Mouse (Mus musculus) midbrain, embryonic 10.5 days (tissue): ENCODE data around the gene Gpr18. TPM values are rescaled to one million over a fixed set of nuclear protein-coding genes. Genes with fewer than 3 reads are reported as not detected.

Source experiments
- DNase-seq: peaks from one replicate; pipeline ENCODE4 v3.0.0-alpha.2; 2017; ENCODE audit warnings: low spot score
- H3K27ac ChIP-seq: fragments of 300-500 bp; sonication (generic); replicated peaks from 2 replicates; pipeline ENCODE4 v1.5.1; 2016; ENCODE audit warnings: mild to moderate bottlenecking
- H3K27me3 ChIP-seq: fragments of 300-500 bp; sonication (generic); 2 replicates; pipeline ENCODE4 v1.6.1; 2016; ENCODE audit warnings: low read depth, mild to moderate bottlenecking; ENCODE audit not compliant: poor library complexity, severe bottlenecking
- H3K36me3 ChIP-seq: fragments of 300-500 bp; sonication (generic); 2 replicates; pipeline ENCODE4 v1.6.1; 2016; ENCODE audit warnings: mild to moderate bottlenecking, moderate library complexity
- H3K4me1 ChIP-seq: fragments of 300-500 bp; sonication (generic); 2 replicates; pipeline ENCODE4 v1.6.1; 2016
- H3K4me3 ChIP-seq: fragments of 300-500 bp; sonication (generic); 2 replicates; pipeline ENCODE4 v1.5.1; 2016; ENCODE audit warnings: mild to moderate bottlenecking, moderate library complexity
- H3K9me3 ChIP-seq: fragments of 300-500 bp; sonication (generic); replicated peaks from 2 replicates; pipeline ENCODE4 v1.6.1; 2016; ENCODE audit warnings: mild to moderate bottlenecking
- WGBS: fragments of 180-500 bp; shearing (Covaris S2); methylation state at CpG from one replicate; pipeline ENCODE4 v1.1.7; 2016; 5-methylcytosine and 5-hydroxymethylcytosine counted together
- polyA plus RNA-seq: library from polyadenylated mRNA; unstranded; fragments of >200 nt; fragmentation: Nextera tagmentation; extraction: Ambion mirVana; gene quantifications from 2 replicates; pipeline ENCODE4 v1.2.1, GENCODE M21; 2016

Gene Gpr18
- polyA plus RNA-seq, 1 experiment from 2014 or later, result 0.07 TPM

DNA sequence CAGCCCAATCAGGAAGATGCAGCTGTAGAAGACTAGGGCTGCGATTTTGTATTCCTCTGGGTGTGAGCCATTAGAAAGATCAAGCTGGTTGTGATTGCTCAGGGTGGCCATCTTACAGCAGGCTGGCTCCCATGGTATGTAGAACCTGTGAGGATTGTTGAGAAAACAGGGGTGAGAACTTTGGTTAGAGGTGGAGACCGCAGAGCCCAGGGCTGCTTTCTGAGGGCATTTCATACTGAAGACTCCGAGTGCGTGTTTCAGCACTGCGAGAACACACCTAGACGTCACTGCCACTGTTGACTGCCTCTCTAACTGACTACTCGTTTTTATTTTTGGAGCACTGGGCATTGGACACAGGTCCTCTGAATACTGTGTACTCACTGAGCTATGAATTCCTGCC, 3.1 kb downstream of the Gpr18 start:
- Histone ChIP-seq H3K36me3 (peaks cover 74% of the 10 kb centered on the region), H3K27ac (no peak overlapping the region), H3K4me1 (no peaks in the 10 kb centered on the region), H3K4me3 (no peak overlapping the region), H3K27me3 (no peaks in the 10 kb centered on the region), H3K9me3 (no peaks in the 10 kb centered on the region)
- 92% methylated on average over 7 of the region's 7 CpGs for WGBS
- no peak for DNase-seq

DNA sequence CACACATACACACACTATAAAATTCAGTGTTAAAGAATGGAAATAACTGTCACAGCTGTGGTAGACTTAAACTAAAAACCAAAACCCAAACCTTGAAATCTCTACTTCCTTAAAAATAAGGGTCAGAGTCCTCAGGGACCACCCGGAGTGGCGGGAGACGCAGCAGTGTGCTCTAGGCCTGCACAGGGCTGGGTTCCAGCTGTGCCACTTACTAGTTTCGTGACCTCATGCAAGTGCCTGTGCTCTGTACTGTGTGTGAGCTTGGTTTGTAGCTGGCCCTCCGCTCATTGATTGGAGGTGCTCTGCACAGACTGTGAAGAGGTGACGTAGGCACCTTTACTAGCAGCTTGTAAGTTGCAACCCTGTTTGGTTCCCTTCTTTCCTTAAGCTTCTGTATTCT, 5.7 kb downstream of the Gpr18 start:
- no peaks in the 10 kb centered on the region for H3K9me3 ChIP-seq
- no peak overlapping the region for H3K4me3 ChIP-seq
- no peak overlapping the region for H3K27ac ChIP-seq
- no peaks in the 10 kb centered on the region for H3K27me3 ChIP-seq
- WGBS, result 92% methylated on average over 6 of the region's 6 CpGs
- H3K36me3 ChIP-seq, result peaks cover 73% of the 10 kb centered on the region
- no peaks in the 10 kb centered on the region for H3K4me1 ChIP-seq
- no peak for DNase-seq

- Histone ChIP-seq H3K9me3 (no peaks in the 10 kb centered on the region), H3K27ac (no peak overlapping the region), H3K36me3 (peaks cover 63% of the 10 kb centered on the region), H3K4me1 (no peaks in the 10 kb centered on the region), H3K27me3 (no peaks in the 10 kb centered on the region), H3K4me3 (no peak overlapping the region)
- no peak for DNase-seq
- 90% methylated on average over 11 of the region's 11 CpGs for WGBS
These were observed 8.4 kb downstream of the Gpr18 start for GRCm38 (mm10) chr14:121906992-121907681.

GRCm38 (mm10) chr14:121906341-121906991, 9.1 kb downstream of the Gpr18 start:
- 91% methylated on average over 8 of the region's 8 CpGs for WGBS
- Histone ChIP-seq H3K4me1 (no peaks in the 10 kb centered on the region), H3K27me3 (no peaks in the 10 kb centered on the region), H3K9me3 (no peaks in the 10 kb centered on the region), H3K36me3 (peaks cover 62% of the 10 kb centered on the region), H3K4me3 (no peak overlapping the region), H3K27ac (no peak overlapping the region)
- DNase-seq, result no peak

GRCm38 (mm10) chr14:121904754-121905153, 10.8 kb downstream of the Gpr18 start:
- WGBS, result 71% methylated on average over 3 of the region's 3 CpGs
- H3K9me3 ChIP-seq, result no peaks in the 10 kb centered on the region
- H3K4me3 ChIP-seq, result no peak overlapping the region
- no peak overlapping the region for H3K27ac ChIP-seq
- H3K4me1 ChIP-seq, result no peaks in the 10 kb centered on the region
- peaks cover 46% of the 10 kb centered on the region for H3K36me3 ChIP-seq
- no peak for DNase-seq
- no peaks in the 10 kb centered on the region for H3K27me3 ChIP-seq

- Histone ChIP-seq H3K27me3 (no peaks in the 10 kb centered on the region), H3K27ac (no peak overlapping the region)
- 91% methylated on average over 7 of the region's 7 CpGs for WGBS
These were observed 12.2 kb downstream of the Gpr18 start for GRCm38 (mm10) chr14:121903381-121903876.

DNA sequence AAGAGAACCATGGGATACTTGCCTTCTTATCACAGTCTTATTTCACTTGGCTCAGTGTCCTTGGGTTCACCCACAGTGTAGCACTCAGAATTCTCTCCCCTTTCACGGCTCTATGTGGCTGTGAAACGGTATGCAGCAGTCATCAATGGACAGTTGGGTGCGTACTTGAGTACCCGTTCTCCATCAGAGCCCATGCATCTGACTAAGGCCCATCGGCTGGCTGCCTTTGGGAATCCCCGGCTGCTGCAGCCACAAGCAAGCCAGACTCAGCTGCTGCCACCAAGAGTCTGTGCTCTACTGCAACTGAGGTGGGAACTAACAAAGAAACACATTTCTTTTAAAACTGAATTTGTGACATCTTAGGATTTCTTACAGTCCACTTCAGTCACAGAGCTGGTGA, 14.1 kb downstream of the Gpr18 start:
- 90% methylated on average over 6 of the region's 6 CpGs for WGBS
- H3K9me3 ChIP-seq, result no peaks in the 10 kb centered on the region
- H3K27me3 ChIP-seq, result no peaks in the 10 kb centered on the region
- peaks cover 19% of the 10 kb centered on the region for H3K36me3 ChIP-seq
- no peak overlapping the region for H3K27ac ChIP-seq
- no peaks in the 10 kb centered on the region for H3K4me1 ChIP-seq
- H3K4me3 ChIP-seq, result no peak overlapping the region
- no peak for DNase-seq

More at GRCm38 (mm10) chr14:121903381-121903876, 12.2 kb downstream of the Gpr18 start:
- H3K9me3 ChIP-seq, result no peaks in the 10 kb centered on the region
- DNase-seq, result no peak
- peaks cover 35% of the 10 kb centered on the region for H3K36me3 ChIP-seq
- no peak overlapping the region for H3K4me3 ChIP-seq
- H3K4me1 ChIP-seq, result no peaks in the 10 kb centered on the region

- WGBS, result 82% methylated on average over 3 of the region's 3 CpGs
- H3K27me3 ChIP-seq, result no peaks in the 10 kb centered on the region
These were observed 16.5 kb downstream of the Gpr18 start for GRCm38 (mm10) chr14:121899071-121899470.

GRCm38 (mm10) chr14:121898509-121898908, 17.1 kb downstream of the Gpr18 start:
- no peak for DNase-seq
- H3K4me1 ChIP-seq, result 0 out of 2 replicates have a peak, but pooled peaks cover 4% of the 10 kb centered on the region
- 93% methylated on average over 11 of the region's 11 CpGs for whole genome bisulfite sequencing
- 0 out of 2 replicates have a peak, but pooled peaks cover 8% of the 10 kb centered on the region for H3K36me3 ChIP-seq
- H3K27ac ChIP-seq, result no peak overlapping the region
- H3K27me3 ChIP-seq, result no peaks in the 10 kb centered on the region
- H3K9me3 ChIP-seq, result no peaks in the 10 kb centered on the region
- no peak overlapping the region for H3K4me3 ChIP-seq

More at GRCm38 (mm10) chr14:121899071-121899470, 16.5 kb downstream of the Gpr18 start:
- H3K4me1 ChIP-seq, result 0 out of 2 replicates have a peak, but pooled peaks cover 4% of the 10 kb centered on the region
- DNase-seq, result no peak
- H3K36me3 ChIP-seq, result 0 out of 2 replicates have a peak, but pooled peaks cover 8% of the 10 kb centered on the region
- no peak overlapping the region for H3K4me3 ChIP-seq
- H3K27ac ChIP-seq, result no peak overlapping the region
- H3K9me3 ChIP-seq, result no peaks in the 10 kb centered on the region

DNA sequence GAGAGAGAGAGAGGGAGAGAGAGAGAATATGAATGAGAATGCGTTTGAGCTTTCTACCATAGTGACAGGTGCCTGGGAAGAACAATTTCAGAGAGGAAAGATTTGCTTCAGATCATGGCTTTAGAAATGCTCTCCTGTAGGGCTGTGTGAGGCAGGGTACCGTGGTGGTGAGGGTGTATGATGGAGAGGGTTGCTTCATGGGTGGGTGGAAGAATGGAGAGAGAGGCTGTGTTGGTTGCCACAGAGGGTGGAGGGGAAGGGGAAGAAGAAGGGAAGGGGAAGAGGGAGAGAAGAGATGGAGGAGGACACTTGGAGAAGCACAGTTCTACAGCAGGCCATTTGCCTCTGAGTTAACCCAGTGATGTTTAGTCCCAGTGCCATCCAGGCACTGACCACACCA, 17.8 kb downstream of the Gpr18 start:
- no peaks in the 10 kb centered on the region for H3K27me3 ChIP-seq
- 0 out of 2 replicates have a peak, but pooled peaks cover 8% of the 10 kb centered on the region for H3K36me3 ChIP-seq
- no peak overlapping the region for H3K4me3 ChIP-seq
- WGBS, result 75% methylated on average over 2 of the region's 2 CpGs
- 0 out of 2 replicates have a peak, but pooled peaks cover 4% of the 10 kb centered on the region for H3K4me1 ChIP-seq
- DNase-seq, result no peak
- H3K27ac ChIP-seq, result no peak overlapping the region
- no peaks in the 10 kb centered on the region for H3K9me3 ChIP-seq

DNA sequence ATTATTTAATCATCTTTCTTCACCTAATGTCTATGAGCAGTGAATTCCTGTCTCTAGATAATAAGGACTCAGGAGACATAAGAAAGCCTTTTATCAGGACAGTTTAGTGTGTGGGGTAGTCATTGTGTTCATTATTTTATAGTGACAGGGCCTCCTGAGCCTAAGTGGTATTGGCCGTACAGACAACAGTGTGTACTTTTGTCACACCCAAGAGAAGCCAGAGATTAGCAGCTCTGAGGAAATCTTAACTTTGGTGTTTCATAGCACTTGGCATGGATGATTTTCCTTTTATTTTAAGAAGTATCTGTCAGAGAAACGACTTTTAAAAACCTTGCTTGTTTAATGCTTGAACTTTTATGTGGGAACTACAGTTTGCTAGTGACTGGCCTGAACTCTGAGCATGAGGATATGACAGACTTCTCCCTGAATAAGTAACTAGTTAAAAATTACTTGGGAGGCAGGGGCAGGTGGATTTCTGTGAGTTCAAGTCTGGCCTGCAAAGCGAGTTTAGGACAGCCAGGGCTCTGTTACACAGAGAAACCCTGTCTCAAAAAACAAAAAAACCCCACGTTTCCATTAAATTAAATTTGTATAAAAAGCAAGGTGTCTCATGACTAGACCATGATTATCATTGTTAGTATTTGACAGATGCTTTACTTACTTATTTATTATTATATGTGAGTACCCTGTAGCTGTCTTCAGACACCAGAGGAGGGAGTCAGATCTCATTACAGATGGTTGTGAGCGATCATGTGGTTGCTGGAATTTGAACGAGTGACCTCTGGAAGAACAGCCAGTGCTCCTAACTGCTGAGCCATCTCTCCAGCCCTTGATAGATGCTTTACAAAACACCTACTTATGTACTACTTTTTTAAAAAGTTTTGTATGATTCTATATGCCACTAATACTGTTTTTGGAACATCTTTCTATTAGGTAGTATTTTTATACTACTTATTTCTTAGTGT, 19.2 kb downstream of the Gpr18 start:
- Histone ChIP-seq H3K36me3 (0 out of 2 replicates have a peak, but pooled peaks cover under 1% of the 10 kb centered on the region), H3K9me3 (no peaks in the 10 kb centered on the region), H3K27ac (no peak overlapping the region), H3K27me3 (no peaks in the 10 kb centered on the region), H3K4me3 (no peak overlapping the region), H3K4me1 (0 out of 2 replicates have a peak, but pooled peaks cover 4% of the 10 kb centered on the region)
- WGBS, result 85% methylated on average over 6 of the region's 6 CpGs
- no peak for DNase-seq

DNA sequence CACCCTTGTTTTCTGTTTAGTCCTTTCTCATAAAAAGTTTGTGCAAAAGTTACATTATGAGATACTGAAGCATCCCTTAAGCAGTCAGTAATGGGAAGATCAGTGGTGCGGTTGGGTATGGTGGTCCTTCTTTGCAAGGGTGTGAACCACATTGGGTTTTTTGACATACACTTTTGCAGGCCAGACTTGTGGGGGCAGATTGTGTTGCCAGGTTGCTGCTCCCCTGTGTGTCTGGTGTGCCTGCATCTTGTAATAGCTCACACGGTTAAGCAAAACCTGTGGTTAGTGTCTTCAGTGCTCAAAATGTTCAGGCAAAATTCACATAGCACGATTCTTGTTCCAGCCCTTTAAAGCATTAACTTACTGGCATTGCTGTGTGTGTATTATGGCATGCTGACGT, 20.3 kb downstream of the Gpr18 start:
- 93% methylated on average over 4 of the region's 4 CpGs for WGBS

More for the DNA sequence above, 20.3 kb downstream of the Gpr18 start:
- 0 out of 2 replicates have a peak, but pooled peaks cover 4% of the 10 kb centered on the region for H3K4me1 ChIP-seq
- H3K9me3 ChIP-seq, result no peaks in the 10 kb centered on the region
- no peak overlapping the region for H3K27ac ChIP-seq
- DNase-seq, result no peak
- H3K27me3 ChIP-seq, result no peaks in the 10 kb centered on the region
- no peak overlapping the region for H3K4me3 ChIP-seq
- peaks cover 6% of the 10 kb centered on the region for H3K36me3 ChIP-seq
